Mouse (Mus musculus): Measurements from ENCODE around the gene Gm20683. TPM values are rescaled to one million over a fixed set of nuclear protein-coding genes. Genes with fewer than 3 reads are reported as not detected.
A peak's percentile ranks its signal among the peaks of the same experiment; 100 is the strongest.

Gm20683 gene
- polyA plus RNA-seq, 1 experiment from 2014 or later = 1.4 TPM

DNA sequence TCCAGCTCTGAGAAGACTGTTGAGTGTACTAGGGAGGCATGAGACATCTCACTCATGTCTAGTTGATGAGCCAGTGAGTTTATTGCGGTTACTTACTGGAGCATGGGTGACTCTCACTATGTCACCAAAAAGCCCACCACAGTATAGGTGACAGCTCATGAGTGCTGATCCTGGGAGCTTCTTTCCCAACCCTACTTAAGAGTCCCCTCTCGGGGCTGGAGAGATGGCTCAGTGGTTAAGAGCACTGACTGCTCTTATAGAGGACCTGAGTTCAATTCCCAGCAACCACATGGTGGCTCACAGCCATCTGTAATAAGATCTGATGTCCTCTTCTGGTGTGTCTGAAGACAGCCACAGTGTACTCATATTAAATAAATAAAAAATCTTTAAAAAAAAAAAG lies 28.4 kb upstream of the Gm20683 start:
- Histone ChIP-seq H3K27me3 (ENCODE audit: control insufficient read depth, insufficient read depth, low read length) (no peaks in the 10 kb centered on the region), H3K9me3 (ENCODE audit: control insufficient read depth, low read depth, low read length) (no peaks in the 10 kb centered on the region), H3K4me1 (ENCODE audit: control insufficient read depth, insufficient read depth, low read length) (peaks cover 10% of the 10 kb centered on the region; the same call in 1 of the 2 replicates), H3K4me3 (ENCODE audit: low read depth, low read length) (no peak overlapping the region), H3K9ac (replicated peaks; ENCODE audit: low read depth, low read length) (no peak overlapping the region), H3K4me2 (replicated peaks; ENCODE audit: low read depth, low read length) (no peak overlapping the region), H3K36me3 (ENCODE audit: control insufficient read depth, insufficient read depth, low read length) (no peaks in the 10 kb centered on the region), H3K27ac (ENCODE audit: low read length) (no peak overlapping the region)
- ATAC-seq (ENCODE audit: insufficient number of reproducible peaks, insufficient read depth, low FRiP score, low read depth) = no peak
- 83% methylated on average over 2 of the region's 2 CpGs for WGBS

DNA sequence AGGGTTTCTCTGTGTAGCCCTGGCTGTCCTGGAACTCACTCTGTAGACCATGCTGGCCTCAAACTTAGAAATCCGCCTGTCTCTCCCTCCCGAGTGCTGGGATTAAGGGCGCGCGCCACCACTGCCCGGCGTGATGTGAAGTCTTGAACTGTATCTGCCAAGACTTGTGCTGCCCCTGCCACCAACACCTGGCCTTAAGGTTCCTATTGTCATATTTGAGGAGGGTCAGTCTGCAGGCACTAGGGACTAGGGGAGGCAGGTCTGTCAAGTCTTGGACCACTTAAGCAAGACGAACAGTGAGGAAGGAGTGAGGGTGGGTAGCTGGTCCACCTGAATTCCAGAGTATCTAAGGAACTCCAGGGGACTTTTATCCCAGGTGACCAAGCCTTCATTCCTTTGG lies 27.9 kb upstream of the Gm20683 start:
- no peak for ATAC-seq (ENCODE audit: insufficient number of reproducible peaks, insufficient read depth, low FRiP score, low read depth)
- H3K4me2 ChIP-seq (replicated peaks; ENCODE audit: low read depth, low read length) = no peak overlapping the region
- H3K27me3 ChIP-seq (ENCODE audit: control insufficient read depth, insufficient read depth, low read length) = no peaks in the 10 kb centered on the region
- no peaks in the 10 kb centered on the region for H3K36me3 ChIP-seq (ENCODE audit: control insufficient read depth, insufficient read depth, low read length)
- H3K9me3 ChIP-seq (ENCODE audit: control insufficient read depth, low read depth, low read length) = no peaks in the 10 kb centered on the region
- WGBS = 84% methylated on average over 8 of the region's 8 CpGs
- no peak overlapping the region for H3K4me3 ChIP-seq (ENCODE audit: low read depth, low read length)
- H3K9ac ChIP-seq (replicated peaks; ENCODE audit: low read depth, low read length) = no peak overlapping the region
- H3K27ac ChIP-seq (ENCODE audit: low read length) = no peak overlapping the region
- H3K4me1 ChIP-seq (ENCODE audit: control insufficient read depth, insufficient read depth, low read length) = peaks cover 10% of the 10 kb centered on the region; the same call in 1 of the 2 replicates

DNA sequence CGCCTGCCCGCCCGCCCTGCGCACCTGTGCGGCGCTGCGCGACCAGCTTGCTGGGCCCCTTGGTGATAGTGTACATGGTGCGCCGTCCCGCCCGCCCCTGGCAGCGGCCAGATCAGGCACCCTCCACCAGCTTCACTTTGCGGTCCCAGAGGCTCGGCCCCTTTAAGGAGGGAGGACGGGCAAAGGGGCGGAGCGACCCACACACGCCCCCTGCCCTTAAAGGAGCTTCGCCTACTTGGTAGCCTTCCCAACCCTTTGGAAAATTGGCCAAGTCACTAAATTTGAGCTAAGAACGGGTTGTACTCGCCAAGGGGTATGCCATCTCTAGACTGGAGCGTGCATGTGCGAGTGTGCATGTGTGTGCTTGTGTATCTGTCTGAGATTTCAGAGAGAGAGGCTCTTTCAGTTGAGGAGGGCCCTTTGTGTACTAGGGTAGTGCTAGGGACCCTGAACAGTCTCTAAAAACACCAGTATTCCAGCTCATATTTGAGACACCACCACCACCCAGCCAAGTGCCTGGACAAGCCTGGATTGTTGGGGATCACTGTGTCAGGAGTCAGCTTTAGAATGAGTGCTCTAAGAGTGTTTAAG lies 27.1 kb upstream of the Gm20683 start, which contains the start of gene Mcrip2:
Gene Mcrip2 (minus strand): TSS at position 164 of the 591 bp plus-strand sequence.
- peak; percentile 84 for ATAC-seq (ENCODE audit: insufficient number of reproducible peaks, insufficient read depth, low FRiP score, low read depth)
- H3K4me1 ChIP-seq (ENCODE audit: control insufficient read depth, insufficient read depth, low read length) = peaks cover 10% of the 10 kb centered on the region; the same call in 1 of the 2 replicates
- peak within 1 kb of the TSS; percentile 67 for H3K4me3 ChIP-seq (ENCODE audit: low read depth, low read length)
- H3K27me3 ChIP-seq (ENCODE audit: control insufficient read depth, insufficient read depth, low read length) = no peaks in the 10 kb centered on the region
- H3K36me3 ChIP-seq (ENCODE audit: control insufficient read depth, insufficient read depth, low read length) = no peaks in the 10 kb centered on the region
- no peaks in the 10 kb centered on the region for H3K9me3 ChIP-seq (ENCODE audit: control insufficient read depth, low read depth, low read length)
- H3K9ac ChIP-seq (replicated peaks; ENCODE audit: low read depth, low read length) = peak within 1 kb of the TSS; percentile 28; the same call in 1 of the 2 replicates
- under 1% methylated on average over 24 of the region's 24 CpGs for WGBS
- H3K27ac ChIP-seq (ENCODE audit: low read length) = peak within 1 kb of the TSS; percentile 66
- H3K4me2 ChIP-seq (replicated peaks; ENCODE audit: low read depth, low read length) = peak within 1 kb of the TSS; percentile 99

DNA sequence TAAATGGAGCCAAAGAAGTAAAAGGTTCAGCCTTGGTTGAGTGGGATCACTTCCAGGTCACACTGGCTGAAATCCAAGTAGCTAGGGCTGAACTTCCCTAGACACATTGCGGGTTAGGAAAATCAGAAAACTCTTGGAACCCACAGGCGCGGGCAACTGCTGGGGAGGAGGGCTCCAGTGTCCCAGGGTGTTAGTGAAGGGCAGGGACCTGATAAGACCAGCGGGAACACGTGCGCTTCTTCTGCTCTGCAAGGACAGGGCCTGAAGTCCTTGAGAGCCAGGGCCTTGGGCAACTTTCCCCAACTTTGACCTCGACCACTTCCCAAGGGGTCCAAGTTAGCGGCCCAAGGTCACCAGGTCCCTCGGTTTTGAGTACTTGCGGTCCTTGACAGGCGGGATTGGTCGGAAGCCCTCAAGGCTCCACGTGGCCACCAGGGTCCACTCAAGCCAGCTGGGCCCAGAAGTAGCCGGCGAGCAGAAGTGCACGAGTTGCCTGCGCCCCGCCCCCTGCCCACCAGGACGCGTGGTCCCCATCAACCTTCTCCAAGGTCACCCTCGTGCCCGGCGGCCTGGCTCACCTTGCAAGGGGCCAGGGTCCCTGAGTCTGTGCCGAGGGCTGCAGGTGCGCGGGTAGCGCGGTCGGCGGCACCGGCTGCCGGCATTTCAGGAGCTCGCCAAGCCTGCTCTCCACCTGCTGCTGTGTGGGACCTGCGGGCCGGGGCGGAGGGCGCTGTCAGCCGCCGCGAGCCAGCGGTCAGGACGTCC lies 26.5 kb upstream of the Gm20683 start:
- Histone ChIP-seq H3K9ac (replicated peaks; ENCODE audit: low read depth, low read length) (peak overlapping the region; percentile 28; the same call in 1 of the 2 replicates), H3K9me3 (ENCODE audit: control insufficient read depth, low read depth, low read length) (no peaks in the 10 kb centered on the region), H3K36me3 (ENCODE audit: control insufficient read depth, insufficient read depth, low read length) (no peaks in the 10 kb centered on the region), H3K4me2 (replicated peaks; ENCODE audit: low read depth, low read length) (peak overlapping the region; percentile 99), H3K27me3 (ENCODE audit: control insufficient read depth, insufficient read depth, low read length) (no peaks in the 10 kb centered on the region), H3K4me1 (ENCODE audit: control insufficient read depth, insufficient read depth, low read length) (peaks cover 10% of the 10 kb centered on the region; the same call in 1 of the 2 replicates), H3K27ac (ENCODE audit: low read length) (peak overlapping the region; percentile 23; the same call in 1 of the 2 replicates), H3K4me3 (ENCODE audit: low read depth, low read length) (peak overlapping the region; percentile 67)
- 2% methylated on average over 42 of the region's 42 CpGs for WGBS
- ATAC-seq (ENCODE audit: insufficient number of reproducible peaks, insufficient read depth, low FRiP score, low read depth) = peak; percentile 1

DNA sequence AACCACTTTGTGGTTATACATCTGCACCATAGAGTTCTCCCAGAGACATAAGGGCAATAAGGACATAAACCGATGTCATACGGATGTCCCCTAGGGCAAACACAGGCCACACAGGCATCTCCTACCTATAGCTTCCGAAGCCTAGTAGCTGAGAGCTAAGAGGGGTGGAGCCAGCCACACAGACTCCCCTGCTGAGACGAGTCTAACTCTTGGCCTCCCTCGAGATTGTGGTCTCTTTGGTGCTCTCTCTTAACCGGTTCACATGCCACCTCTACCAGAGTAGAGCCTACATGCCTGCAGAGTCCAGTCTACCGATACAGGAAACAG lies 25.9 kb upstream of the Gm20683 start:
- Histone ChIP-seq H3K27ac (ENCODE audit: low read length) (no peak overlapping the region), H3K27me3 (ENCODE audit: control insufficient read depth, insufficient read depth, low read length) (no peaks in the 10 kb centered on the region), H3K9me3 (ENCODE audit: control insufficient read depth, low read depth, low read length) (no peaks in the 10 kb centered on the region), H3K4me2 (replicated peaks; ENCODE audit: low read depth, low read length) (peak overlapping the region; percentile 99), H3K4me3 (ENCODE audit: low read depth, low read length) (peak overlapping the region; percentile 67), H3K36me3 (ENCODE audit: control insufficient read depth, insufficient read depth, low read length) (no peaks in the 10 kb centered on the region), H3K4me1 (ENCODE audit: control insufficient read depth, insufficient read depth, low read length) (peaks cover 10% of the 10 kb centered on the region; the same call in 1 of the 2 replicates), H3K9ac (replicated peaks; ENCODE audit: low read depth, low read length) (peak overlapping the region; percentile 28; the same call in 1 of the 2 replicates)
- ATAC-seq (ENCODE audit: insufficient number of reproducible peaks, insufficient read depth, low FRiP score, low read depth) = no peak
- WGBS = 13% methylated on average over 7 of the region's 7 CpGs

DNA sequence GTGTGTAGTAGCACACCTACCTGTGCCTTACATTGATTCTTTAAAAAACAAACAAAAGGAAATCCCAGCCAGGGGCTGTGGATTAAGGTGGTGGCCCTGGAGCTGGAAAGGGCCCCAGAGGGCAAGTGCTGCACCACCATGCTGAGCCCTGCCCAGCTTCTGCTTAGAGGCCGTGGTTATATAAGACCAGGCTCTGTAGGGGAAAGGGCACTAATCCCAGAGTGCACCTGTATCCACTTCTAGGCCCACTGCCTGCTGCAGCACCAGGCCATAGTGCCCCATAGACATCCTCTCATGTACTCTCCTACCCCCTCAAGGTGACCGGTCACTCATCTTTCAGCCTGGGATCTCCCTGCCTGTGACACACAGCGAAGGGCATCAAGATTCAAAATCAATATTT lies 24.6 kb upstream of the Gm20683 start:
- Histone ChIP-seq H3K4me1 (ENCODE audit: control insufficient read depth, insufficient read depth, low read length) (peaks cover 10% of the 10 kb centered on the region; the same call in 1 of the 2 replicates), H3K9ac (replicated peaks; ENCODE audit: low read depth, low read length) (no peak overlapping the region), H3K4me3 (ENCODE audit: low read depth, low read length) (no peak overlapping the region), H3K9me3 (ENCODE audit: control insufficient read depth, low read depth, low read length) (no peaks in the 10 kb centered on the region), H3K27me3 (ENCODE audit: control insufficient read depth, insufficient read depth, low read length) (no peaks in the 10 kb centered on the region), H3K36me3 (ENCODE audit: control insufficient read depth, insufficient read depth, low read length) (no peaks in the 10 kb centered on the region), H3K4me2 (replicated peaks; ENCODE audit: low read depth, low read length) (no peak overlapping the region), H3K27ac (ENCODE audit: low read length) (no peak overlapping the region)
- no peak for ATAC-seq (ENCODE audit: insufficient number of reproducible peaks, insufficient read depth, low FRiP score, low read depth)
- 85% methylated on average over 3 of the region's 3 CpGs for WGBS

DNA sequence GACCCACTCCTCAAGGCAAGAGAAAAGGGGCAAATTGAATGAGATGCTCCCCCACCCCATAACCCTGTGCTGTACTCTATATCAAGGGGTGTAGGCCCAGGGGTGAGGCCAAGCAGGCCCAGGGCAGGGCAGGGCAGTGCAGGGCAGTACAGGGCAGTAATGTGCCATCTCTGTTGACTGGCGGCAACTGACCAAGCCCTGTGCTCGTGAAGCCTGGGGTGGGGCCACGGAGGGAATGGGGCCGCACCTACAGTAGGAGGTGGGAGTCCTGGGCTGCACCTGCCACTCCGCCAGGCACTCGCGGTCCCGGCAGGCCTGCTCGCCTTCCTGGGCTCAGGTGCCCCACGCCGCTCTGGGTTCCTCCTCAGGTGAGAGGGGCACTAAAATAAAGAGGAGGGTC lies 23.7 kb upstream of the Gm20683 start:
- no peak overlapping the region for H3K4me3 ChIP-seq (ENCODE audit: low read depth, low read length)
- no peaks in the 10 kb centered on the region for H3K9me3 ChIP-seq (ENCODE audit: control insufficient read depth, low read depth, low read length)
- 77% methylated on average over 11 of the region's 11 CpGs for WGBS
- no peaks in the 10 kb centered on the region for H3K27me3 ChIP-seq (ENCODE audit: control insufficient read depth, insufficient read depth, low read length)
- H3K4me1 ChIP-seq (ENCODE audit: control insufficient read depth, insufficient read depth, low read length) = peaks cover 18% of the 10 kb centered on the region
- no peaks in the 10 kb centered on the region for H3K36me3 ChIP-seq (ENCODE audit: control insufficient read depth, insufficient read depth, low read length)
- H3K4me2 ChIP-seq (replicated peaks; ENCODE audit: low read depth, low read length) = no peak overlapping the region
- H3K9ac ChIP-seq (replicated peaks; ENCODE audit: low read depth, low read length) = no peak overlapping the region
- ATAC-seq (ENCODE audit: insufficient number of reproducible peaks, insufficient read depth, low FRiP score, low read depth) = no peak
- no peak overlapping the region for H3K27ac ChIP-seq (ENCODE audit: low read length)

DNA sequence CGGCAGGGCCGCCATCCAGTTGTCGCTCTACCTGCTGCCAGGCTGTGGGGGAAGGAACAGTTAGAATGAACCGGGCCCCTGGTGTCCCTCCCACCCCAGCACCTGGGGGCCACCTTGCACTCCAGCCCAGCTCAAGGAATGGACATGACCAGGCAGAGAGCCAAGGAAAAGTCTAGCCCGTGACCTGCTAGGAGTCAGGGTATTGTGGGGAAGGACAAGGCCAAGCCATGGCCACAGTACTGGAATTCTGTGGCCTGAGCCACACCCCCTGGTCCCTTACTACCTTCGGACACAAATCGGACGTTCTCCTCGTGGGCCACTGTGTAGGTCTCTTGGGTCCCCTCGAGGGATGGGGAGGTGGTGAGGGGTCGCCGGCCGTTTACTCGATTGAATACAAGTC lies 22.7 kb upstream of the Gm20683 start:
- no peak overlapping the region for H3K4me3 ChIP-seq (ENCODE audit: low read depth, low read length)
- no peak overlapping the region for H3K27ac ChIP-seq (ENCODE audit: low read length)
- ATAC-seq (ENCODE audit: insufficient number of reproducible peaks, insufficient read depth, low FRiP score, low read depth) = no peak
- H3K36me3 ChIP-seq (ENCODE audit: control insufficient read depth, insufficient read depth, low read length) = no peaks in the 10 kb centered on the region
- no peaks in the 10 kb centered on the region for H3K27me3 ChIP-seq (ENCODE audit: control insufficient read depth, insufficient read depth, low read length)
- no peak overlapping the region for H3K9ac ChIP-seq (replicated peaks; ENCODE audit: low read depth, low read length)
- no peaks in the 10 kb centered on the region for H3K9me3 ChIP-seq (ENCODE audit: control insufficient read depth, low read depth, low read length)
- H3K4me1 ChIP-seq (ENCODE audit: control insufficient read depth, insufficient read depth, low read length) = peaks cover 18% of the 10 kb centered on the region
- no peak overlapping the region for H3K4me2 ChIP-seq (replicated peaks; ENCODE audit: low read depth, low read length)
- WGBS = 95% methylated on average over 14 of the region's 14 CpGs

All from stomach, embryonic 14.5 days (tissue).